17 mouse cellular contexts compared by ENCODE assay signal in the genomic region with DNA sequence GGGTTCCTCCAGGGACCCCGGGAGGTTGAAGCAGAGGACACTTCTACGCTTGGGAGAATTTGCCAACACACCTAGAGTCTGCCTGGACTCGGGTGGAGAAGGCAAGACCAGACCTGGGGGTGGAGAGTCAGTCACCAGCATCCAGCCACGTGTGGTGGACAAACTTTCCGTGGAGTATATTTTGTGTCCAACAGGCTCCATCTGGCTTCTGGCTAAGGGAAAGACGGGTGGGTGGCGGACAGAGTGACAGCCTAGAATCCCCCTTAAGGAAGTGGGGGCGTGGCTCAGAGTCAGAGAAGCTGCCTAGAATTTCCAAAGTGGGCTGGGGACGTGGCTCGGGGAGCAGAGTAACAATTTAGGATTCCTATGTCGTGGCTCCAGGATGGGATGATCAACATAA. TPM values are rescaled to one million over a fixed set of nuclear protein-coding genes. Genes with fewer than 3 reads are reported as not detected.
DNase-seq lines count a peak whose midpoint lies in the region; ATAC-seq and TF ChIP-seq lines count a peak whose summit lies in the region.
"Had no signal": no experiment of that assay in that cellular context is flagged by ENCODE, and none has a peak within 500 bp of the region (broad histone marks: within the 10 kb centered on the region; RNA-seq: fewer than 3 reads in every experiment).

No protein-coding gene starts in this region.

- H3K27ac ChIP-seq in lung, embryonic 14.5 days (ENCODE audit: low read depth), result no peak overlapping the region
- H3K27ac ChIP-seq in liver, embryonic 16.5 days (ENCODE audit: low read length), result no peak overlapping the region
- no peak overlapping the region for H3K27ac ChIP-seq in kidney, adult 2 months (ENCODE audit: insufficient read depth, low read depth, low read length)
- H3K27ac ChIP-seq: embryonic facial prominence, embryonic 15.5 days; forebrain, embryonic 15.5 days; macrophage; neural tube, embryonic 13.5 days had no signal

- peaks cover 5% of the 10 kb centered on the region for H3K27me3 ChIP-seq in lung, embryonic 14.5 days (ENCODE audit: insufficient read depth, low read length)
- H3K27me3 ChIP-seq in liver, embryonic 16.5 days (ENCODE audit: control insufficient read depth, insufficient read depth, low read depth, low read length), result peaks cover 4% of the 10 kb centered on the region
- no peaks in the 10 kb centered on the region for H3K27me3 ChIP-seq in kidney, adult 2 months (replicated peaks; ENCODE audit: control insufficient read depth, insufficient read depth, low read length)
- H3K27me3 ChIP-seq: CH12.LX had no signal

- H3K9me3 ChIP-seq in lung, embryonic 14.5 days (ENCODE audit: low read depth, low read length), result peaks cover 2% of the 10 kb centered on the region; the same call in 1 of the 2 replicates
- peaks cover 2% of the 10 kb centered on the region; the same call in 1 of the 2 replicates for H3K9me3 ChIP-seq in liver, embryonic 16.5 days (replicated peaks; ENCODE audit: control insufficient read depth, low read length)
- H3K9me3 ChIP-seq: forebrain, embryonic 15.5 days had no signal

- no peak for TF ChIP-seq POLR2A in kidney, adult 2 months (IDR thresholded peaks at IDR 0.05; ENCODE audit: low read depth, low read length)

- no peak overlapping the region for H3K4me3 ChIP-seq in lung, embryonic 14.5 days (ENCODE audit: low read depth, low read length)
- H3K4me3 ChIP-seq in liver, embryonic 16.5 days (ENCODE audit: low read depth, low read length), result no peak overlapping the region
- no peak overlapping the region for H3K4me3 ChIP-seq in kidney, adult 2 months (ENCODE audit: insufficient read depth, low read depth, low read length)
- H3K4me3 ChIP-seq: embryonic facial prominence, embryonic 15.5 days; forebrain, embryonic 15.5 days; neural tube, embryonic 13.5 days had no signal

- H3K9ac ChIP-seq in lung, embryonic 14.5 days, result no peak overlapping the region
- H3K9ac ChIP-seq in liver, embryonic 16.5 days (ENCODE audit: low read depth, low read length), result 0 out of 2 replicates have a peak overlapping the region, but pooled peaks have one; percentile 3
- H3K9ac ChIP-seq: embryonic facial prominence, embryonic 15.5 days; forebrain, embryonic 15.5 days; neural tube, embryonic 13.5 days had no signal

- H3K4me2 ChIP-seq in lung, embryonic 14.5 days, result 0 out of 2 replicates have a peak overlapping the region, but pooled peaks have one; percentile 5
- no peak overlapping the region for H3K4me2 ChIP-seq in liver, embryonic 16.5 days (ENCODE audit: low read depth, low read length)
- H3K4me2 ChIP-seq: embryonic facial prominence, embryonic 15.5 days; forebrain, embryonic 15.5 days; neural tube, embryonic 13.5 days had no signal

- peak; percentile 58 for ATAC-seq in frontal cortex, adult (ENCODE audit: low TSS enrichment)
- ATAC-seq in lung, embryonic 14.5 days (ENCODE audit: insufficient read depth), result peak; percentile 1; the same call in 1 of the 2 replicates
- peak; percentile 18; the same call in 1 of the 2 replicates for ATAC-seq in erythroblast, adult 5-6 weeks (replicated peaks; ENCODE audit: low FRiP score, poor library complexity, severe bottlenecking)
- ATAC-seq in liver, embryonic 16.5 days (ENCODE audit: low read depth), result no peak

- no peak for DNase-seq in frontal cortex, postnatal 10 days (ENCODE audit: low spot score in 2 of 2)
- DNase-seq in lung, embryonic 14.5 days, result no peak
- no peak for DNase-seq in lung, postnatal 10 days
- no peak for DNase-seq in adrenal gland, postnatal 4 days (ENCODE audit: low spot score in 2 of 2)
- DNase-seq in kidney, adult 2 months, result no peak
- DNase-seq: cerebellum, adult 11-12 months; layer of hippocampus, adult 9-11 months had no signal

- H3K4me1 ChIP-seq in lung, embryonic 14.5 days (ENCODE audit: insufficient read depth), result no peaks in the 10 kb centered on the region
- peaks cover 19% of the 10 kb centered on the region for H3K4me1 ChIP-seq in liver, embryonic 16.5 days (ENCODE audit: control insufficient read depth, low read depth, low read length)
- no peaks in the 10 kb centered on the region for H3K4me1 ChIP-seq in kidney, adult 2 months (ENCODE audit: control insufficient read depth, insufficient read depth, low read length)

- TF ChIP-seq CTCF in lung, embryonic 14.5 days (IDR thresholded peaks at IDR 0.05; ENCODE audit: low read depth), result no peak
- TF ChIP-seq CTCF in kidney, adult 2 months (conservative IDR thresholded peaks at IDR 0.05; ENCODE audit: insufficient read depth, insufficient read length, low read depth, low read length), result no peak

- 30% methylated on average over 11 of the region's 11 CpGs for WGBS in lung, embryonic 14.5 days
- 42% methylated on average over 11 of the region's 11 CpGs for WGBS in liver, embryonic 16.5 days (ENCODE audit: insufficient replicate concordance)
- WGBS in kidney, adult 2 months, result 40% methylated on average over 11 of the region's 11 CpGs

- no peaks in the 10 kb centered on the region for H3K36me3 ChIP-seq in lung, embryonic 14.5 days (ENCODE audit: insufficient read depth)
- H3K36me3 ChIP-seq in liver, embryonic 16.5 days (ENCODE audit: control insufficient read depth, insufficient read depth), result no peaks in the 10 kb centered on the region
- H3K36me3 ChIP-seq in kidney, adult 2 months (ENCODE audit: control insufficient read depth, insufficient read depth, low read length), result no peaks in the 10 kb centered on the region
- H3K36me3 ChIP-seq: embryonic facial prominence, embryonic 15.5 days; forebrain, embryonic 15.5 days; neural tube, embryonic 13.5 days had no signal

RNA-seq across cellular contexts. Expression of gene Il12rb1, which starts 13.7 kb away (rescaled TPM):
- 0.17 TPM in 1 of 2 replicates, not detected in the other for polyA plus RNA-seq in lung, embryonic 14.5 days (2014; fragmentation: Nextera tagmentation; extraction: Ambion mirVana)
- total RNA-seq in erythroblast, adult 5-6 weeks (2015; ENCODE audit: low replicate concordance), result not detected in 2 replicates
- 0.14 and 0.51 TPM in 2 replicates for total RNA-seq in erythroblast, adult 5-6 weeks (2017; ENCODE audit: low replicate concordance)
- 0.06 and 0.35 TPM in 2 replicates for polyA plus RNA-seq in liver, embryonic 16.5 days (2015; fragmentation: Nextera tagmentation; extraction: Ambion mirVana)
- total RNA-seq in adrenal gland, postnatal 4 days (2021), result under 1 TPM; 0.22 to 0.37 TPM
- 0.42 and 0.48 TPM in 2 replicates for polyA plus RNA-seq in kidney, adult 2 months (2012; rRNA removed)
- total RNA-seq: heart, postnatal 36 days; midbrain, postnatal 0 days had no signal
- polyA plus RNA-seq: midbrain, postnatal 0 days; neural tube, embryonic 13.5 days had no signal

RNA-seq across cellular contexts. Expression of gene Mast3, which starts 17.1 kb away (rescaled TPM):
- 16.1 and 18.0 TPM in 2 replicates for polyA plus RNA-seq in lung, embryonic 14.5 days (2014; fragmentation: Nextera tagmentation; extraction: Ambion mirVana)
- total RNA-seq in erythroblast, adult 5-6 weeks (2015; ENCODE audit: low replicate concordance), result 21.7 and 29.2 TPM in 2 replicates
- total RNA-seq in erythroblast, adult 5-6 weeks (2017; ENCODE audit: low replicate concordance), result 3.9 and 5.4 TPM in 2 replicates
- polyA plus RNA-seq in liver, embryonic 16.5 days (2015; fragmentation: Nextera tagmentation; extraction: Ambion mirVana), result 7.5 and 9.0 TPM in 2 replicates
- total RNA-seq in adrenal gland, postnatal 4 days (2021), result 10 to 100 TPM; 34.5 to 40.9 TPM
- 25.3 and 27.4 TPM in 2 replicates for polyA plus RNA-seq in kidney, adult 2 months (2012; rRNA removed)

RNA-seq across cellular contexts. Expression of gene Arrdc2, which starts 17.5 kb away (rescaled TPM):
- 4.3 and 4.4 TPM in 2 replicates for polyA plus RNA-seq in lung, embryonic 14.5 days (2014; fragmentation: Nextera tagmentation; extraction: Ambion mirVana)
- total RNA-seq in erythroblast, adult 5-6 weeks (2015; ENCODE audit: low replicate concordance), result 15.0 and 25.7 TPM in 2 replicates
- 18.1 and 30.8 TPM in 2 replicates for total RNA-seq in erythroblast, adult 5-6 weeks (2017; ENCODE audit: low replicate concordance)
- 11.6 and 13.5 TPM in 2 replicates for polyA plus RNA-seq in liver, embryonic 16.5 days (2015; fragmentation: Nextera tagmentation; extraction: Ambion mirVana)
- total RNA-seq in adrenal gland, postnatal 4 days (2021), result 10 to 100 TPM; 14.6 to 15.7 TPM
- polyA plus RNA-seq in kidney, adult 2 months (2012; rRNA removed), result 19.8 and 26.2 TPM in 2 replicates

RNA-seq across cellular contexts. Expression of gene Kcnn1, which starts 41.1 kb away (rescaled TPM):
- 0.54 and 0.72 TPM in 2 replicates for polyA plus RNA-seq in lung, embryonic 14.5 days (2014; fragmentation: Nextera tagmentation; extraction: Ambion mirVana)
- not detected in 2 replicates for total RNA-seq in erythroblast, adult 5-6 weeks (2015; ENCODE audit: low replicate concordance)
- total RNA-seq in erythroblast, adult 5-6 weeks (2017; ENCODE audit: low replicate concordance), result not detected in 2 replicates
- polyA plus RNA-seq in liver, embryonic 16.5 days (2015; fragmentation: Nextera tagmentation; extraction: Ambion mirVana), result 0.20 and 0.46 TPM in 2 replicates
- 1 to 10 TPM; 1.4 to 2.1 TPM for total RNA-seq in adrenal gland, postnatal 4 days (2021)
- 9.4 and 11.0 TPM in 2 replicates for polyA plus RNA-seq in kidney, adult 2 months (2012; rRNA removed)

RNA-seq across cellular contexts. Expression of gene Pik3r2, which starts 45.5 kb away (rescaled TPM):
- 46.5 and 52.4 TPM in 2 replicates for polyA plus RNA-seq in lung, embryonic 14.5 days (2014; fragmentation: Nextera tagmentation; extraction: Ambion mirVana)
- total RNA-seq in erythroblast, adult 5-6 weeks (2015; ENCODE audit: low replicate concordance), result 4.8 and 12.1 TPM in 2 replicates
- 5.9 and 6.3 TPM in 2 replicates for total RNA-seq in erythroblast, adult 5-6 weeks (2017; ENCODE audit: low replicate concordance)
- 12.2 and 13.9 TPM in 2 replicates for polyA plus RNA-seq in liver, embryonic 16.5 days (2015; fragmentation: Nextera tagmentation; extraction: Ambion mirVana)
- 10 to 100 TPM; 72.0 to 78.8 TPM for total RNA-seq in adrenal gland, postnatal 4 days (2021)
- 60.5 and 94.7 TPM in 2 replicates for polyA plus RNA-seq in kidney, adult 2 months (2012; rRNA removed)
